Mouse (Mus musculus) MEL (cell line): Measurements from ENCODE around the gene Rfx2. TPM values are rescaled to one million over a fixed set of nuclear protein-coding genes. Genes with fewer than 3 reads are reported as not detected.

ENCODE experiments used
- DNase-seq: peaks from one replicate; pipeline ENCODE4 v3.0.0; 2011; ENCODE audit warnings: low read depth, low spot score
- H3K27ac ChIP-seq: 2 replicates; pipeline ENCODE4 v1.5.1; 2012; ENCODE audit warnings: low read depth, mild to moderate bottlenecking, control low read depth, low read length, moderate library complexity; ENCODE audit not compliant: control insufficient read depth
- H3K27me3 ChIP-seq, 2 experiments: fragments of 150-350 bp in 1 of 2; sonication (generic) in 1 of 2; 2 replicates each; pipeline ENCODE4 v1.6.1; 2012; ENCODE audit warnings: low read length in 2 of 2, mild to moderate bottlenecking in 2 of 2, improper control_type of control experiment in 1 of 2, moderate library complexity in 1 of 2; ENCODE audit not compliant: insufficient read depth in 2 of 2, control insufficient read depth in 1 of 2
- H3K36me3 ChIP-seq, 2 experiments: 2 replicates each; pipeline ENCODE4 v1.6.1; 2012 to 2014; ENCODE audit warnings: low read length in 2 of 2, improper control_type of control experiment in 1 of 2, inconsistent platforms in 1 of 2, mild to moderate bottlenecking in 1 of 2; ENCODE audit not compliant: insufficient read depth in 2 of 2, control insufficient read depth in 1 of 2
- H3K4me1 ChIP-seq, 2 experiments: fragments of 150-350 bp in 1 of 2; sonication (generic) in 1 of 2; 2 replicates each; pipeline ENCODE4 v1.6.1; 2012; ENCODE audit warnings: low read length in 2 of 2, improper control_type of control experiment in 1 of 2, mild to moderate bottlenecking in 1 of 2; ENCODE audit not compliant: insufficient read depth in 2 of 2, control insufficient read depth in 1 of 2
- H3K4me3 ChIP-seq, 2 experiments: fragments of 150-350 bp in 1 of 2; sonication (generic) in 1 of 2; 2 replicates each; pipeline ENCODE4 v1.5.1; 2012; ENCODE audit warnings: low read depth in 2 of 2, low read length in 2 of 2, mild to moderate bottlenecking in 2 of 2, moderate library complexity in 2 of 2, control low read depth in 1 of 2, improper control_type of control experiment in 1 of 2; ENCODE audit not compliant: control insufficient read depth in 1 of 2, insufficient read depth in 1 of 2
- H3K79me2 ChIP-seq: 2 replicates; pipeline ENCODE4 v1.6.1; 2012; ENCODE audit warnings: mild to moderate bottlenecking, low read length, moderate library complexity; ENCODE audit not compliant: control insufficient read depth, poor library complexity, insufficient read depth
- H3K9ac ChIP-seq: 2 replicates; pipeline ENCODE4 v1.6.1; 2012; ENCODE audit warnings: low read depth, mild to moderate bottlenecking, control low read depth, low read length, moderate library complexity; ENCODE audit not compliant: control insufficient read depth, poor library complexity, severe bottlenecking
- H3K9me3 ChIP-seq: fragments of 150-350 bp; sonication (generic); replicated peaks from 2 replicates; pipeline ENCODE4 v1.6.1; 2012; ENCODE audit warnings: mild to moderate bottlenecking, low read length, improper control_type of control experiment, moderate library complexity; ENCODE audit not compliant: insufficient read depth
- BHLHE40 ChIP-seq: IDR thresholded peaks from 2 replicates; pipeline ENCODE4 v1.6.1; 2012; ENCODE audit warnings: low read depth, mild to moderate bottlenecking, inconsistent platforms, low read length, improper control_type of control experiment, borderline replicate concordance
- CHD1 ChIP-seq: IDR thresholded peaks from 2 replicates; pipeline ENCODE4 v1.6.1; 2012; ENCODE audit warnings: low read depth, mild to moderate bottlenecking, inconsistent platforms, low read length, improper control_type of control experiment
- CHD2 ChIP-seq: IDR thresholded peaks from 2 replicates; pipeline ENCODE4 v1.6.1; 2011; ENCODE audit warnings: low read length, improper control_type of control experiment
- ETS1 ChIP-seq: IDR thresholded peaks from 2 replicates; pipeline ENCODE4 v1.6.1; 2012; ENCODE audit warnings: low read depth, mild to moderate bottlenecking, inconsistent platforms, low read length, improper control_type of control experiment, moderate library complexity
- GATA1 ChIP-seq: IDR thresholded peaks from 2 replicates; pipeline ENCODE4 v1.6.1; 2011; ENCODE audit warnings: low read depth, low read length, improper control_type of control experiment
- HCFC1 ChIP-seq: IDR thresholded peaks from 2 replicates; pipeline ENCODE4 v1.6.1; 2012; ENCODE audit warnings: low read depth, mild to moderate bottlenecking, inconsistent platforms, low read length, improper control_type of control experiment, moderate library complexity
- KAT2A ChIP-seq: conservative IDR thresholded peaks from 2 replicates; pipeline ENCODE4 v1.6.1; 2012; ENCODE audit warnings: low read depth, low read length, improper control_type of control experiment, inconsistent platforms
- MAX ChIP-seq: IDR thresholded peaks from 2 replicates; pipeline ENCODE4 v1.6.1; 2011; ENCODE audit warnings: low read length, improper control_type of control experiment
- MAZ ChIP-seq: IDR thresholded peaks from 2 replicates; pipeline ENCODE4 v1.6.1; 2012; ENCODE audit warnings: low read depth, mild to moderate bottlenecking, inconsistent platforms, low read length, improper control_type of control experiment
- MYB ChIP-seq: IDR thresholded peaks from 2 replicates; pipeline ENCODE4 v1.6.1; 2011; ENCODE audit warnings: mild to moderate bottlenecking, low read depth, low read length, improper control_type of control experiment
- NELFE ChIP-seq: IDR thresholded peaks from 2 replicates; pipeline ENCODE4 v1.6.1; 2011; ENCODE audit warnings: low read depth, low read length, improper control_type of control experiment
- NRF1 ChIP-seq: IDR thresholded peaks from 2 replicates; pipeline ENCODE4 v1.6.1; 2014; ENCODE audit warnings: low read depth, mild to moderate bottlenecking, inconsistent platforms, low read length, improper control_type of control experiment, moderate library complexity; ENCODE audit not compliant: poor library complexity, insufficient read depth, severe bottlenecking
- POLR2A ChIP-seq, 2 experiments: IDR thresholded peaks; 2 replicates each; pipeline ENCODE4 v1.6.1; 2011 to 2012; ENCODE audit warnings: low read length in 2 of 2, mild to moderate bottlenecking in 2 of 2, control low read depth in 1 of 2, improper control_type of control experiment in 1 of 2, low read depth in 1 of 2, moderate library complexity in 1 of 2; ENCODE audit not compliant: control insufficient read depth in 1 of 2, insufficient read depth in 1 of 2, poor library complexity in 1 of 2
- POLR2AphosphoS2 ChIP-seq: IDR thresholded peaks from 2 replicates; pipeline ENCODE4 v1.6.1; 2011; ENCODE audit warnings: low read length, improper control_type of control experiment
- POLR2AphosphoS5 ChIP-seq: IDR thresholded peaks from 2 replicates; pipeline ENCODE4 v1.6.1; 2012; ENCODE audit warnings: low read depth, borderline replicate concordance, mild to moderate bottlenecking, inconsistent platforms, low read length, moderate library complexity, mixed read lengths
- SIN3A ChIP-seq: IDR thresholded peaks from 2 replicates; pipeline ENCODE4 v1.6.1; 2012; ENCODE audit warnings: low read length, improper control_type of control experiment, inconsistent platforms
- USF2 ChIP-seq, 2 experiments: IDR thresholded peaks; 2 replicates each; pipeline ENCODE4 v1.6.1; 2011 to 2012; ENCODE audit warnings: improper control_type of control experiment in 2 of 2, low read length in 2 of 2, borderline replicate concordance in 1 of 2, inconsistent platforms in 1 of 2, low read depth in 1 of 2, mild to moderate bottlenecking in 1 of 2; ENCODE audit not compliant: insufficient read depth in 1 of 2
- ZKSCAN1 ChIP-seq: IDR thresholded peaks from 2 replicates; pipeline ENCODE4 v1.6.1; 2012; ENCODE audit warnings: low read depth, mild to moderate bottlenecking, inconsistent platforms, low read length, improper control_type of control experiment, moderate library complexity
- ZMIZ1 ChIP-seq: IDR thresholded peaks from 2 replicates; pipeline ENCODE4 v1.6.1; 2012; ENCODE audit warnings: low read depth, mild to moderate bottlenecking, inconsistent platforms, low read length, improper control_type of control experiment, moderate library complexity
- ZNF384 ChIP-seq: IDR thresholded peaks from 2 replicates; pipeline ENCODE4 v1.6.1; 2012; ENCODE audit warnings: low read depth, mild to moderate bottlenecking, inconsistent platforms, low read length, improper control_type of control experiment
- polyA plus RNA-seq, 2 experiments: library from polyadenylated mRNA; stranded (reverse) in 1 of 2; unstranded in 1 of 2; fragments of >175 nt in 1 of 2; fragments of >200 nt in 1 of 2; gene quantifications; 2 replicates each; pipeline versions ENCODE4 v1.2.1 to v1.2.4; 2012; ENCODE audit warnings: low replicate concordance in 2 of 2, low read depth in 1 of 2; ENCODE audit not compliant: insufficient read length in 2 of 2, insufficient read depth in 1 of 2, missing spikeins in 1 of 2
- total RNA-seq: library from RNA; depleted of rRNA; stranded (reverse); fragments of 300-350 nt; gene quantifications from 2 replicates; pipeline ENCODE4 v1.2.3, GENCODE M21; 2012

Rfx2 gene
- total and polyA plus RNA-seq, 3 experiments = 7.5 to 29.2 TPM; not detected in 1

DNA sequence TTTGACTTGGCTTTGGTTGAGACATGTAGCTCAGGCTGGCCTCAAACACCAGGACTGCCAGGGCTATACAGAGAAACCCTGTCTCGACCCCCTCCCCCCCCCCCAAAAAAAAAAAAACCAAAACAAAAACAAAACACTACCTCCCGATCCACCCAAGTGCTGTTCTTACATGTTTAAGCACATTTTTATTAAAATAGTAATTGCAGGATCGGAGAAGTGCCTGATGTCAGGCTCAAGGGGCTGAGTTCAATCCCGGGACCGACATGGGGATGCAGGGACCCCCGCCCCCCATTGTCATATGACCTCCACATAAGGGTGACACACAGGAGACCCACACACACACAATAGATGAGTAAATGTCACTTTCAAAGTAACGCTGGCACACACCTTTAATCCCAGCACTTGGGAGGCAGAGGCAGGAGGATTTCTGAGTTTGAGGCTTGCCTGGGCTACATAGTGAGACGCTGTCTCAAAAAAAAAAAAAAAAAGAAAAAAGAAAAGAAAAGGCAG, 67.0 kb downstream of the Rfx2 start:
- TF ChIP-seq POLR2AphosphoS5 = no peak
- TF ChIP-seq HCFC1 = no peak
- no peak for TF ChIP-seq KAT2A
- TF ChIP-seq SIN3A = no peak
- TF ChIP-seq MYB = no peak
- 0 out of 4 replicates have a peak, but pooled peaks of 1 of the 2 experiments have one; percentile 3 for TF ChIP-seq POLR2A (IDR thresholded peaks at IDR 0.05; ENCODE audit: control insufficient read depth in 1 of 2, insufficient read depth in 1 of 2, low read depth in 1 of 2, low read length in 2 of 2, poor library complexity in 1 of 2)
- no peak for TF ChIP-seq USF2 (IDR thresholded peaks at IDR 0.05; ENCODE audit: borderline replicate concordance in 1 of 2, insufficient read depth in 1 of 2, low read depth in 1 of 2, low read length in 2 of 2)
- TF ChIP-seq MAZ = no peak
- TF ChIP-seq ETS1 = no peak
- no peak for TF ChIP-seq BHLHE40
- no peak for TF ChIP-seq GATA1
- TF ChIP-seq CHD1 = 0 out of 2 replicates have a peak, but pooled peaks have one; percentile 1
- TF ChIP-seq ZNF384 = 0 out of 2 replicates have a peak, but pooled peaks have one; percentile 2
- no peak for TF ChIP-seq POLR2AphosphoS2
- TF ChIP-seq ZKSCAN1 = no peak
- TF ChIP-seq ZMIZ1 = no peak
- TF ChIP-seq CHD2 = no peak
- TF ChIP-seq MAX = no peak
- TF ChIP-seq NELFE = no peak
- no peak for TF ChIP-seq NRF1
- peaks cover 0 to 28% of the 10 kb centered on the region in 2 experiments; a peak in 3 of 4 replicates for H3K4me1 ChIP-seq
- H3K27ac ChIP-seq = peak overlapping the region; percentile 87
- H3K36me3 ChIP-seq = peaks cover 0 to 9% of the 10 kb centered on the region in 2 experiments; a peak in 2 of 4 replicates
- DNase-seq = no peak
- peak overlapping the region; percentile 63 for H3K9ac ChIP-seq
- H3K79me2 ChIP-seq = peaks cover 14% of the 10 kb centered on the region
- no peaks in the 10 kb centered on the region for H3K9me3 ChIP-seq
- H3K27me3 ChIP-seq = no peaks in the 10 kb centered on the region
- H3K4me3 ChIP-seq = peak overlapping the region; percentile 72 to 84
